Mouse (Mus musculus) naive thymus-derived CD4-positive, alpha-beta T cell, adult 2 months (primary cell): ENCODE data around the gene Tmem247.

Source experiments
- DNase-seq: peaks from one replicate; pipeline ENCODE4 v3.0.0-alpha.2; 2011; ENCODE audit warnings: low read depth

Gene Tmem247

GRCm38 (mm10) chr17:86917048-86917447, at the start of gene Tmem247:
Gene Tmem247 (plus strand): TSS chr17:86917348.
- DNase-seq = no peak

GRCm38 (mm10) chr17:86870586-86870985, 46.6 kb upstream of the Tmem247 start:
- no peak for DNase-seq

- peak; percentile 52 for DNase-seq
Measured at GRCm38 (mm10) chr17:86872643-86873042, 44.5 kb upstream of the Tmem247 start.

GRCm38 (mm10) chr17:86876940-86877339, 40.2 kb upstream of the Tmem247 start:
- DNase-seq = no peak

GRCm38 (mm10) chr17:86877747-86878146, 39.4 kb upstream of the Tmem247 start:
- no peak for DNase-seq

GRCm38 (mm10) chr17:86880056-86880455, 37.1 kb upstream of the Tmem247 start:
- no peak for DNase-seq

- peak; percentile 27 for DNase-seq
Measured at GRCm38 (mm10) chr17:86880461-86881044, 36.6 kb upstream of the Tmem247 start.

- DNase-seq = no peak
Measured at GRCm38 (mm10) chr17:86895191-86895590, 22.0 kb upstream of the Tmem247 start.

GRCm38 (mm10) chr17:86897486-86898165, 19.5 kb upstream of the Tmem247 start:
- DNase-seq = no peak

GRCm38 (mm10) chr17:86899821-86900220, 17.3 kb upstream of the Tmem247 start:
- DNase-seq = no peak

GRCm38 (mm10) chr17:86900564-86900963, 16.6 kb upstream of the Tmem247 start:
- DNase-seq = no peak

GRCm38 (mm10) chr17:86902399-86903067, 14.6 kb upstream of the Tmem247 start:
- no peak for DNase-seq

GRCm38 (mm10) chr17:86903596-86903995, 13.6 kb upstream of the Tmem247 start:
- no peak for DNase-seq

GRCm38 (mm10) chr17:86904206-86904605, 12.9 kb upstream of the Tmem247 start:
- DNase-seq = no peak

- no peak for DNase-seq
Measured at GRCm38 (mm10) chr17:86905297-86906135, 11.6 kb upstream of the Tmem247 start.

GRCm38 (mm10) chr17:86906136-86906461, 11.0 kb upstream of the Tmem247 start:
- DNase-seq = peak; percentile 83

- no peak for DNase-seq
Measured at GRCm38 (mm10) chr17:86906601-86907000, 10.5 kb upstream of the Tmem247 start.

- no peak for DNase-seq
Measured at GRCm38 (mm10) chr17:86907092-86907491, 10.1 kb upstream of the Tmem247 start.

- DNase-seq = no peak
Measured at GRCm38 (mm10) chr17:86908316-86908715, 8.8 kb upstream of the Tmem247 start.

GRCm38 (mm10) chr17:86909733-86910495, 7.2 kb upstream of the Tmem247 start:
- DNase-seq = no peak

- DNase-seq = no peak
Measured at GRCm38 (mm10) chr17:86911261-86911660, 5.9 kb upstream of the Tmem247 start.
